Mouse (Mus musculus): ENCODE data around the gene Hdac9. TPM values are rescaled to one million over a fixed set of nuclear protein-coding genes. Genes with fewer than 3 reads are reported as not detected.

The Hdac9 gene
- polyA plus RNA-seq, 1 experiment from 2014 or later, result 9.6 TPM

- Histone ChIP-seq H3K27me3 (replicated peaks; ENCODE audit: control insufficient read depth, insufficient read depth, low read length) (no peaks in the 10 kb centered on the region), H3K9ac (ENCODE audit: low read length) (no peak overlapping the region), H3K4me1 (ENCODE audit: control insufficient read depth, insufficient read depth, low read length) (no peaks in the 10 kb centered on the region), H3K9me3 (replicated peaks; ENCODE audit: control insufficient read depth, low read length) (no peaks in the 10 kb centered on the region), H3K27ac (ENCODE audit: low read depth, low read length) (no peak overlapping the region), H3K4me2 (ENCODE audit: low read length) (no peak overlapping the region), H3K36me3 (ENCODE audit: control insufficient read depth, insufficient read depth, low read length) (no peaks in the 10 kb centered on the region), H3K4me3 (ENCODE audit: low read depth, low read length) (no peak overlapping the region)
- WGBS, result 46% methylated on average over 1 of the region's 1 CpGs
- DNase-seq (ENCODE audit: low spot score) (no peak), ATAC-seq (no peak)
Observed at GRCm38 (mm10) chr12:34697981-34698380, 218.9 kb downstream of the Hdac9 start.

- no peaks in the 10 kb centered on the region for H3K9me3 ChIP-seq (replicated peaks; ENCODE audit: control insufficient read depth, low read length)
- no peaks in the 10 kb centered on the region for H3K36me3 ChIP-seq (ENCODE audit: control insufficient read depth, insufficient read depth, low read length)
- ATAC-seq, result no peak
- no peak overlapping the region for H3K4me2 ChIP-seq (ENCODE audit: low read length)
- no peak for DNase-seq (ENCODE audit: low spot score)
- no peak overlapping the region for H3K9ac ChIP-seq (ENCODE audit: low read length)
- H3K27me3 ChIP-seq (replicated peaks; ENCODE audit: control insufficient read depth, insufficient read depth, low read length), result no peaks in the 10 kb centered on the region
- no peak overlapping the region for H3K4me3 ChIP-seq (ENCODE audit: low read depth, low read length)
- 75% methylated on average over 1 of the region's 1 CpGs for WGBS
- H3K27ac ChIP-seq (ENCODE audit: low read depth, low read length), result no peak overlapping the region
- H3K4me1 ChIP-seq (ENCODE audit: control insufficient read depth, insufficient read depth, low read length), result no peaks in the 10 kb centered on the region
Observed at GRCm38 (mm10) chr12:34696736-34697135, 220.2 kb downstream of the Hdac9 start.

- Histone ChIP-seq H3K4me1 (ENCODE audit: control insufficient read depth, insufficient read depth, low read length) (0 out of 2 replicates have a peak, but pooled peaks cover 2% of the 10 kb centered on the region), H3K4me2 (ENCODE audit: low read length) (no peak overlapping the region), H3K4me3 (ENCODE audit: low read depth, low read length) (no peak overlapping the region), H3K9ac (ENCODE audit: low read length) (no peak overlapping the region), H3K36me3 (ENCODE audit: control insufficient read depth, insufficient read depth, low read length) (no peaks in the 10 kb centered on the region), H3K27ac (ENCODE audit: low read depth, low read length) (no peak overlapping the region), H3K27me3 (replicated peaks; ENCODE audit: control insufficient read depth, insufficient read depth, low read length) (no peaks in the 10 kb centered on the region), H3K9me3 (replicated peaks; ENCODE audit: control insufficient read depth, low read length) (no peaks in the 10 kb centered on the region)
- 42% methylated on average over 4 of the region's 4 CpGs for WGBS
- DNase-seq (ENCODE audit: low spot score) (peak; percentile 22), ATAC-seq (peak; percentile 23; the same call in 1 of the 2 replicates)
Observed at GRCm38 (mm10) chr12:34688941-34689340, 228.0 kb downstream of the Hdac9 start.

GRCm38 (mm10) chr12:34683375-34683774, 233.5 kb downstream of the Hdac9 start:
- Histone ChIP-seq H3K4me2 (ENCODE audit: low read length) (no peak overlapping the region), H3K4me3 (ENCODE audit: low read depth, low read length) (no peak overlapping the region), H3K4me1 (ENCODE audit: control insufficient read depth, insufficient read depth, low read length) (no peaks in the 10 kb centered on the region), H3K27ac (ENCODE audit: low read depth, low read length) (no peak overlapping the region), H3K27me3 (replicated peaks; ENCODE audit: control insufficient read depth, insufficient read depth, low read length) (no peaks in the 10 kb centered on the region), H3K9ac (ENCODE audit: low read length) (no peak overlapping the region), H3K36me3 (ENCODE audit: control insufficient read depth, insufficient read depth, low read length) (no peaks in the 10 kb centered on the region), H3K9me3 (replicated peaks; ENCODE audit: control insufficient read depth, low read length) (no peaks in the 10 kb centered on the region)
- 37% methylated on average over 4 of the region's 4 CpGs for WGBS
- ATAC-seq, result peak; percentile 68; the same call in 1 of the 2 replicates
- DNase-seq (ENCODE audit: low spot score), result peak; percentile 44

GRCm38 (mm10) chr12:34682657-34683056, 234.2 kb downstream of the Hdac9 start:
- Histone ChIP-seq H3K4me2 (ENCODE audit: low read length) (no peak overlapping the region), H3K4me1 (ENCODE audit: control insufficient read depth, insufficient read depth, low read length) (no peaks in the 10 kb centered on the region), H3K9ac (ENCODE audit: low read length) (no peak overlapping the region), H3K4me3 (ENCODE audit: low read depth, low read length) (no peak overlapping the region), H3K36me3 (ENCODE audit: control insufficient read depth, insufficient read depth, low read length) (no peaks in the 10 kb centered on the region), H3K27ac (ENCODE audit: low read depth, low read length) (no peak overlapping the region), H3K9me3 (replicated peaks; ENCODE audit: control insufficient read depth, low read length) (no peaks in the 10 kb centered on the region), H3K27me3 (replicated peaks; ENCODE audit: control insufficient read depth, insufficient read depth, low read length) (no peaks in the 10 kb centered on the region)
- WGBS, result 84% methylated on average over 3 of the region's 3 CpGs
- DNase-seq (ENCODE audit: low spot score), result no peak
- no peak for ATAC-seq

- Histone ChIP-seq H3K27ac (ENCODE audit: low read depth, low read length) (no peak overlapping the region), H3K4me2 (ENCODE audit: low read length) (no peak overlapping the region), H3K27me3 (replicated peaks; ENCODE audit: control insufficient read depth, insufficient read depth, low read length) (no peaks in the 10 kb centered on the region), H3K4me1 (ENCODE audit: control insufficient read depth, insufficient read depth, low read length) (no peaks in the 10 kb centered on the region), H3K4me3 (ENCODE audit: low read depth, low read length) (no peak overlapping the region), H3K36me3 (ENCODE audit: control insufficient read depth, insufficient read depth, low read length) (no peaks in the 10 kb centered on the region), H3K9me3 (replicated peaks; ENCODE audit: control insufficient read depth, low read length) (no peaks in the 10 kb centered on the region), H3K9ac (ENCODE audit: low read length) (no peak overlapping the region)
- DNase-seq (ENCODE audit: low spot score) (no peak), ATAC-seq (no peak)
- WGBS, result 30% methylated on average over 5 of the region's 5 CpGs
Observed at GRCm38 (mm10) chr12:34680576-34680975, 236.3 kb downstream of the Hdac9 start.

- no peak overlapping the region for H3K4me2 ChIP-seq (ENCODE audit: low read length)
- no peaks in the 10 kb centered on the region for H3K36me3 ChIP-seq (ENCODE audit: control insufficient read depth, insufficient read depth, low read length)
- WGBS, result 89% methylated on average over 6 of the region's 6 CpGs
- H3K27me3 ChIP-seq (replicated peaks; ENCODE audit: control insufficient read depth, insufficient read depth, low read length), result no peaks in the 10 kb centered on the region
- H3K4me3 ChIP-seq (ENCODE audit: low read depth, low read length), result no peak overlapping the region
- no peak overlapping the region for H3K9ac ChIP-seq (ENCODE audit: low read length)
- DNase-seq (ENCODE audit: low spot score) (no peak), ATAC-seq (no peak)
- H3K9me3 ChIP-seq (replicated peaks; ENCODE audit: control insufficient read depth, low read length), result no peaks in the 10 kb centered on the region
- H3K27ac ChIP-seq (ENCODE audit: low read depth, low read length), result no peak overlapping the region
- no peaks in the 10 kb centered on the region for H3K4me1 ChIP-seq (ENCODE audit: control insufficient read depth, insufficient read depth, low read length)
Observed at GRCm38 (mm10) chr12:34677110-34677509, 239.8 kb downstream of the Hdac9 start.

GRCm38 (mm10) chr12:34674235-34674634, 242.7 kb downstream of the Hdac9 start:
- H3K36me3 ChIP-seq (ENCODE audit: control insufficient read depth, insufficient read depth, low read length), result no peaks in the 10 kb centered on the region
- no peak for DNase-seq (ENCODE audit: low spot score)
- H3K9me3 ChIP-seq (replicated peaks; ENCODE audit: control insufficient read depth, low read length), result no peaks in the 10 kb centered on the region
- no peak overlapping the region for H3K9ac ChIP-seq (ENCODE audit: low read length)
- no peak overlapping the region for H3K4me2 ChIP-seq (ENCODE audit: low read length)
- 56% methylated on average over 2 of the region's 2 CpGs for WGBS
- H3K27ac ChIP-seq (ENCODE audit: low read depth, low read length), result no peak overlapping the region
- H3K4me3 ChIP-seq (ENCODE audit: low read depth, low read length), result no peak overlapping the region
- H3K4me1 ChIP-seq (ENCODE audit: control insufficient read depth, insufficient read depth, low read length), result no peaks in the 10 kb centered on the region
- no peaks in the 10 kb centered on the region for H3K27me3 ChIP-seq (replicated peaks; ENCODE audit: control insufficient read depth, insufficient read depth, low read length)
- ATAC-seq, result no peak

GRCm38 (mm10) chr12:34673539-34673938, 243.4 kb downstream of the Hdac9 start:
- no peak overlapping the region for H3K9ac ChIP-seq (ENCODE audit: low read length)
- no peak overlapping the region for H3K4me3 ChIP-seq (ENCODE audit: low read depth, low read length)
- H3K27me3 ChIP-seq (replicated peaks; ENCODE audit: control insufficient read depth, insufficient read depth, low read length), result no peaks in the 10 kb centered on the region
- ATAC-seq (no peak), DNase-seq (ENCODE audit: low spot score) (no peak)
- WGBS, result 86% methylated on average over 4 of the region's 4 CpGs
- H3K4me1 ChIP-seq (ENCODE audit: control insufficient read depth, insufficient read depth, low read length), result no peaks in the 10 kb centered on the region
- no peaks in the 10 kb centered on the region for H3K9me3 ChIP-seq (replicated peaks; ENCODE audit: control insufficient read depth, low read length)
- no peak overlapping the region for H3K27ac ChIP-seq (ENCODE audit: low read depth, low read length)
- H3K36me3 ChIP-seq (ENCODE audit: control insufficient read depth, insufficient read depth, low read length), result no peaks in the 10 kb centered on the region
- H3K4me2 ChIP-seq (ENCODE audit: low read length), result no peak overlapping the region

Data from forebrain, embryonic 14.5 days (tissue).